Mouse (Mus musculus) layer of hippocampus, postnatal 14 days (tissue): ENCODE measurements around the gene Cfap221. TPM values are rescaled to one million over a fixed set of nuclear protein-coding genes. Genes with fewer than 3 reads are reported as not detected.

ENCODE experiments used
- DNase-seq, 2 experiments: peaks; one replicate each; pipeline ENCODE4 v3.0.0; 2021 to 2022; ENCODE audit warnings: low spot score in 2 of 2, mixed read lengths in 1 of 2
- total RNA-seq, 2 experiments: library from RNA; stranded (reverse); gene quantifications; 2 replicates each; pipeline ENCODE4 v1.2.3; 2021

The Cfap221 gene
- total RNA-seq, 2 experiments from 2014 or later = 0.90 to 1.1 TPM

GRCm38 (mm10) chr1:120007851-120008588 is 11.0 kb upstream of the Cfap221 start:
- peak in 1 of 2 experiments; percentile 25 for DNase-seq

GRCm38 (mm10) chr1:120006844-120007790 is 10.1 kb upstream of the Cfap221 start, which contains the start of gene Sctr:
Gene Sctr, plus strand, starts transcription at chr1:120006894.
- peak in 1 of 2 experiments; percentile 9 for DNase-seq

DNA sequence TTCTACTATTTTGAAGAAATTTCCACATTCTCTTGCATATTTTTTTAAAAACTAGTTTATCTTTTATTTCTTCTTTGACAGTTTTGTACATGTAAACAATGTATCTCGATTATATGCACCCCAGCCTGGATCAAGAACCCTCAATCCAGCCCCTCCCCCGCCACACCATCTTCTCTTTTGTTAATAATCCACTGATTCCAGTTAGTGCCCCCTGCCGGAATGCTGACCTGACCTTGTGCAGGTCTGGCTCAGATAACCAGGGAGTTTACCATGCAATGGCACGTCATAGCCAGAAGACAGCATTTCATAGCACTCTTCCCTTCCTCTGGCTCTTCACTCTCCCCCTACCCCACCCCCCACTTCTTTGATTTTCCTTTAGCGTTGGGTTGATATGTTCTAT is 610 bp upstream of the Cfap221 start:
- DNase-seq = no peak

- no peak for DNase-seq
These were observed 10.5 kb downstream of the Cfap221 start for GRCm38 (mm10) chr1:119986555-119986954.

GRCm38 (mm10) chr1:119975141-119975540 is 21.9 kb downstream of the Cfap221 start:
- no peak for DNase-seq

DNA sequence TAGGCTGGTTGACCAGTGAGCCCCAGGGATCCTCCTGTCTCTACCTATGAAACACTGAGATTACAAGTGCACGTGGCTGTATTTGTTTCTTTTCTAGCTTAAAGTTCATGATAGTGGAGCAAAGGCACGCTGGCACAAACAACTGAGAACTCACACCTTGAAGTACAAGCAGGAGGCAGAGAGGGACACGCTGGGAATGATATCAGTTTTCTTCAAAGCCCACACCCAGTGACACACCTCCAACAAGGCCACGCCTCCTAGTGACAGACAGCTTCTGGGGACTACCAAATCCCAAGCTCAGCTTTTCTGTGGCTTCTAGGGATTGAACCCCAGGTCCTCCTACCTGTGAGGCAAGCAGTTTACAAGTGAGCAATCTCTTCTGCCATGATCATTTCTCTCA is 23.9 kb downstream of the Cfap221 start:
- no peak for DNase-seq

GRCm38 (mm10) chr1:119965804-119966514 is 31.1 kb downstream of the Cfap221 start:
- DNase-seq = no peak

DNA sequence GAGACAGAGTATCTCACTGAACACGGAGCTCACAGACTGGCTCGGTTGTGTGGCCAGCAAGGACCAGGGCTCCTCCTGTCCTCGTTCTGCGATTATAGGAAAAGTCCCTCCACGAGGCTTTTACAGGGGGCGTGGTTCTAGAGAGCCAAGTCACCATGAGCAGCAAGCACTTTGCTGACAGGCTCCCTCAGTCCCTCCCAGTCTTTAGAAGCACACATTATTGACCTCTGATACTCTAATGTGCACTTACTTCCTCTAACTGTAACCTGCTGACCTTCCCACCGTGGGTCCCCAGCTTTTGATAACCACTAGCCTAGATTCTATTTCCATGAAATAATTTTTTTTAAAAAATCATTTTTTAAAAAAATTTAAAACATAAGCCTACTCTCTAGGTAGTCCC is 37.1 kb downstream of the Cfap221 start:
- DNase-seq = no peak

DNA sequence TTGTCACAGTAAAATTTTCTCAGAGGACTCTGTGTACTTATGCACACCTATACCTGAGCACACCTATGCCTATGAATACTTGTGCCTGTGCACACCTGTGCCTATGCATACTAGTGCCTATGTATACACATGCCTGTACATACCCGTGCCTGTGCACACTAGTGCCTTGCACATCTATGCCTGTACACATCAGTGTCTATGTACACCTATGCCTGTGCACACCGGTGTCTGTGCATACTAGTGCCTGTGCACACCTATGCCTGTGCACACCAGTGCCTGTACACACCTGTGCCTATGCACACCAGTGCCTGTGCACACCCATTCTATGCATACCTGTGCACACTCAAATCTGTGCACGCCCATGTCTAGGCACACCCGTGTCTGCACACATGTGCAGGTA is 37.6 kb downstream of the Cfap221 start:
- DNase-seq = no peak

DNA sequence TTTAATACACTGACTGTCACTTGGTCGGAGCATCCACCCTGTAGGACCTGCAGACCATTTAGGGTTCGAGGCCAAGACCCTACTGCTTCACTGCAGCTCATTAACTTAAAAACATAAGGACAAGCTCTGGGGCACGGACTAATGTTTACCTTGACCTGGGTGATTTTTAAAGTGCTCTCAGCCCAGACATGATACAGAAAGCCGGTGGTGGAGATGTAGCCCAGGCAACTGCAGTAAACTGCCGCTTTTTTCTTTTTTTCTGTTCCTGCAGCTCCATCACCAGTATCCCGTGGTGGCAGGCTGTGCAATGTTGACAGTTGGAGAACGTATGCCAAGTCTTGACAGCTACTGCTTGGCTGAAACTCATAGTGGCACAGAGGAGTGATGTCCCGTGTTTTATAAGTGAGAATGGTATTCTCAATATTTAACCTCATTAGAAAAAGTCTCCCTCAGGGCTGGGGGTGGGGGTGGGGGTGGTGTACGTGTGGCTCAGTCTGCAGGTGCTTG is 39.3 kb downstream of the Cfap221 start:
- DNase-seq = peak; percentile 7 to 59

GRCm38 (mm10) chr1:119954680-119955079 is 42.4 kb downstream of the Cfap221 start:
- DNase-seq = no peak

DNA sequence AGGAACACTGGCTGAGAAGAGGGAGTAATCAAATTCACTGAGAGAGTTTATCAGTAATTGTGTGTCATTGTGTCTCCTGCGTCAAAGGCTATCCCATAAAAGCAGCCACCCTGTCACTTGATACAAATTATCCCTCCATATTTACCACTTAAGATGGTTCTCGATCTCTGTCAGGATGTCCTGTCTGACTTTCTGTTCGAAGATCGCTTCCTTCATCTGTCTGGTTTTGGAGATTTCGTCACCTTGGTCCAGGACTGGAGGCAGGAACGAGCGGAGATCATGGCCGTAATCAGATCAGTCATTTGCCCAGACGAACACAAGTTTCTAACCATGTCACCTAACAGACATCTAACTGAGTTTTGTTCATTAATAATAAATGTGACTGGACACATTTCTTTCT is 43.6 kb downstream of the Cfap221 start:
- no peak for DNase-seq

GRCm38 (mm10) chr1:119950086-119950485 is 46.9 kb downstream of the Cfap221 start:
- no peak for DNase-seq

GRCm38 (mm10) chr1:119936861-119937260 is 60.2 kb downstream of the Cfap221 start:
- no peak for DNase-seq

- no peak for DNase-seq
These were observed 65.4 kb downstream of the Cfap221 start for GRCm38 (mm10) chr1:119931421-119932150.

- peak in 1 of 2 experiments; percentile 66 for DNase-seq
These were observed 67.3 kb downstream of the Cfap221 start for GRCm38 (mm10) chr1:119929715-119930114.

- DNase-seq = no peak
These were observed 77.7 kb downstream of the Cfap221 start for GRCm38 (mm10) chr1:119919299-119919698.

DNA sequence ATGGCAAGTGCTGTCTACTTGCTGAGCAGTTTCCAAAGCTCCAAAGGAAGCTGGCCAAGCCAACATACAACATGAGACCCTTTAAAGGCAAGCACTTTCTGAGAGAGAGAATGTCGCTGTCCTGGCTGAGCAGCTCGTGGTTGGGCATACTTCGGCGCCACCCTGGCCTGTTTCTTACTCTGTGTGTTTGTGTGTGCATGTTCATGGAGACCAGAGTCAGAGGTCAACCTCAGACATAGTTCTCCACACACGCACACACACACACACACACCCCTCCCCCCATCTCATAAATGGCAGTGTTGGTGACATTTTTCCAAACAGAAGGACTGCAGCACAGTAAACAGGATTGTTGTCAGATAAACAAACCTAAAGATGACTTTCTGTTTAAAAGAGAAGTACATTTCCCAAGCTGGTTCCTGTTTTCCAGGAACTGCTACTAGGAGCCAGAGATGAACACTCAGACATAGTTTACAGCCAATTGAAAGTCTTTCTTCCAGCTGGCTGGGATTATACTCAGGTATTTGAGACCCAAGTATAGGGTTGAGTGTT is 80.1 kb downstream of the Cfap221 start:
- DNase-seq = no peak

- peak; percentile 82 to 88 for DNase-seq
These were observed 83.8 kb downstream of the Cfap221 start, which contains the start of gene Tmem177 for GRCm38 (mm10) chr1:119912953-119913814. Gene Tmem177, minus strand, starts transcription at chr1:119913208.
